Mouse (Mus musculus): ENCODE results near the gene Dlat. TPM values are rescaled to one million over a fixed set of nuclear protein-coding genes. Genes with fewer than 3 reads are reported as not detected.
A peak's percentile ranks its signal among the peaks of the same experiment; 100 is the strongest.

Gene Dlat
- polyA plus RNA-seq, 1 experiment from 2014 or later: 65.9 TPM

GRCm38 (mm10) chr9:50695153-50695552 is 35.6 kb upstream of the Dlat start:
- Histone ChIP-seq H3K4me1 (ENCODE audit: control insufficient read depth, insufficient read depth, low read length) (peaks cover 10% of the 10 kb centered on the region; the same call in 1 of the 2 replicates), H3K4me3 (ENCODE audit: low read depth, low read length) (no peak overlapping the region), H3K9ac (ENCODE audit: low read depth, low read length) (no peak overlapping the region), H3K9me3 (ENCODE audit: control insufficient read depth, low read length) (no peaks in the 10 kb centered on the region), H3K4me2 (ENCODE audit: low read depth, low read length) (no peak overlapping the region), H3K27ac (replicated peaks; ENCODE audit: low read depth, low read length) (no peak overlapping the region), H3K36me3 (ENCODE audit: control insufficient read depth, insufficient read depth, low read length) (peaks cover 12% of the 10 kb centered on the region; the same call in 1 of the 2 replicates), H3K27me3 (replicated peaks; ENCODE audit: control insufficient read depth, insufficient read depth, low read length) (peaks cover 9% of the 10 kb centered on the region; the same call in 1 of the 2 replicates)
- ATAC-seq (ENCODE audit: low read depth) (no peak), DNase-seq (ENCODE audit: low spot score) (no peak)
- 84% methylated on average over 6 of the region's 6 CpGs for WGBS

- Histone ChIP-seq H3K4me2 (ENCODE audit: low read depth, low read length) (no peak overlapping the region), H3K27me3 (replicated peaks; ENCODE audit: control insufficient read depth, insufficient read depth, low read length) (0 out of 2 replicates have a peak, but pooled peaks cover 4% of the 10 kb centered on the region), H3K4me3 (ENCODE audit: low read depth, low read length) (no peak overlapping the region), H3K9me3 (ENCODE audit: control insufficient read depth, low read length) (no peaks in the 10 kb centered on the region), H3K36me3 (ENCODE audit: control insufficient read depth, insufficient read depth, low read length) (peaks cover 20% of the 10 kb centered on the region), H3K4me1 (ENCODE audit: control insufficient read depth, insufficient read depth, low read length) (peaks cover 10% of the 10 kb centered on the region; the same call in 1 of the 2 replicates), H3K9ac (ENCODE audit: low read depth, low read length) (no peak overlapping the region), H3K27ac (replicated peaks; ENCODE audit: low read depth, low read length) (no peak overlapping the region)
- ATAC-seq (ENCODE audit: low read depth) (0 out of 2 replicates have a peak, but pooled peaks have one; percentile 37), DNase-seq (ENCODE audit: low spot score) (peak; percentile 64)
- WGBS: 27% methylated on average over 10 of the region's 10 CpGs
Measured at GRCm38 (mm10) chr9:50693631-50694030, 34.1 kb upstream of the Dlat start.

- Histone ChIP-seq H3K4me3 (ENCODE audit: low read depth, low read length) (no peak overlapping the region), H3K4me1 (ENCODE audit: control insufficient read depth, insufficient read depth, low read length) (0 out of 2 replicates have a peak, but pooled peaks cover 3% of the 10 kb centered on the region), H3K27me3 (replicated peaks; ENCODE audit: control insufficient read depth, insufficient read depth, low read length) (no peaks in the 10 kb centered on the region), H3K27ac (replicated peaks; ENCODE audit: low read depth, low read length) (no peak overlapping the region), H3K36me3 (ENCODE audit: control insufficient read depth, insufficient read depth, low read length) (peaks cover 23% of the 10 kb centered on the region), H3K9me3 (ENCODE audit: control insufficient read depth, low read length) (no peaks in the 10 kb centered on the region), H3K9ac (ENCODE audit: low read depth, low read length) (no peak overlapping the region), H3K4me2 (ENCODE audit: low read depth, low read length) (no peak overlapping the region)
- 44% methylated on average over 13 of the region's 13 CpGs for WGBS
- DNase-seq (ENCODE audit: low spot score) (no peak), ATAC-seq (ENCODE audit: low read depth) (0 out of 2 replicates have a peak, but pooled peaks have one; percentile 35)
Measured at GRCm38 (mm10) chr9:50692626-50693580, 33.3 kb upstream of the Dlat start.

- ATAC-seq (ENCODE audit: low read depth) (no peak), DNase-seq (ENCODE audit: low spot score) (no peak)
- H3K27me3 ChIP-seq (replicated peaks; ENCODE audit: control insufficient read depth, insufficient read depth, low read length): no peaks in the 10 kb centered on the region
- H3K4me3 ChIP-seq (ENCODE audit: low read depth, low read length): no peak overlapping the region
- H3K9ac ChIP-seq (ENCODE audit: low read depth, low read length): no peak overlapping the region
- no peak overlapping the region for H3K4me2 ChIP-seq (ENCODE audit: low read depth, low read length)
- H3K4me1 ChIP-seq (ENCODE audit: control insufficient read depth, insufficient read depth, low read length): no peaks in the 10 kb centered on the region
- H3K36me3 ChIP-seq (ENCODE audit: control insufficient read depth, insufficient read depth, low read length): peaks cover 53% of the 10 kb centered on the region
- no peaks in the 10 kb centered on the region for H3K9me3 ChIP-seq (ENCODE audit: control insufficient read depth, low read length)
- 81% methylated on average over 6 of the region's 6 CpGs for WGBS
- H3K27ac ChIP-seq (replicated peaks; ENCODE audit: low read depth, low read length): no peak overlapping the region
Measured at GRCm38 (mm10) chr9:50686866-50687652, 27.5 kb upstream of the Dlat start.

GRCm38 (mm10) chr9:50681727-50682126 is 22.1 kb upstream of the Dlat start:
- H3K4me1 ChIP-seq (ENCODE audit: control insufficient read depth, insufficient read depth, low read length): no peaks in the 10 kb centered on the region
- no peak overlapping the region for H3K4me2 ChIP-seq (ENCODE audit: low read depth, low read length)
- WGBS: 59% methylated on average over 7 of the region's 7 CpGs
- no peak overlapping the region for H3K9ac ChIP-seq (ENCODE audit: low read depth, low read length)
- no peaks in the 10 kb centered on the region for H3K27me3 ChIP-seq (replicated peaks; ENCODE audit: control insufficient read depth, insufficient read depth, low read length)
- H3K27ac ChIP-seq (replicated peaks; ENCODE audit: low read depth, low read length): no peak overlapping the region
- H3K4me3 ChIP-seq (ENCODE audit: low read depth, low read length): no peak overlapping the region
- H3K9me3 ChIP-seq (ENCODE audit: control insufficient read depth, low read length): no peaks in the 10 kb centered on the region
- ATAC-seq (ENCODE audit: low read depth) (no peak), DNase-seq (ENCODE audit: low spot score) (no peak)
- H3K36me3 ChIP-seq (ENCODE audit: control insufficient read depth, insufficient read depth, low read length): peaks cover 65% of the 10 kb centered on the region

- Histone ChIP-seq H3K27me3 (replicated peaks; ENCODE audit: control insufficient read depth, insufficient read depth, low read length) (no peaks in the 10 kb centered on the region), H3K27ac (replicated peaks; ENCODE audit: low read depth, low read length) (no peak overlapping the region), H3K4me2 (ENCODE audit: low read depth, low read length) (no peak overlapping the region), H3K4me1 (ENCODE audit: control insufficient read depth, insufficient read depth, low read length) (no peaks in the 10 kb centered on the region), H3K9ac (ENCODE audit: low read depth, low read length) (no peak overlapping the region), H3K4me3 (ENCODE audit: low read depth, low read length) (no peak overlapping the region), H3K9me3 (ENCODE audit: control insufficient read depth, low read length) (no peaks in the 10 kb centered on the region), H3K36me3 (ENCODE audit: control insufficient read depth, insufficient read depth, low read length) (peaks cover 60% of the 10 kb centered on the region)
- DNase-seq (ENCODE audit: low spot score) (no peak), ATAC-seq (ENCODE audit: low read depth) (no peak)
- 84% methylated on average over 1 of the region's 1 CpGs for WGBS
Measured at GRCm38 (mm10) chr9:50679406-50679805, 19.8 kb upstream of the Dlat start.

- Histone ChIP-seq H3K27ac (replicated peaks; ENCODE audit: low read depth, low read length) (no peak overlapping the region), H3K27me3 (replicated peaks; ENCODE audit: control insufficient read depth, insufficient read depth, low read length) (no peaks in the 10 kb centered on the region), H3K36me3 (ENCODE audit: control insufficient read depth, insufficient read depth, low read length) (peaks cover 19% of the 10 kb centered on the region), H3K4me2 (ENCODE audit: low read depth, low read length) (no peak overlapping the region), H3K9ac (ENCODE audit: low read depth, low read length) (no peak overlapping the region), H3K9me3 (ENCODE audit: control insufficient read depth, low read length) (no peaks in the 10 kb centered on the region), H3K4me3 (ENCODE audit: low read depth, low read length) (no peak overlapping the region), H3K4me1 (ENCODE audit: control insufficient read depth, insufficient read depth, low read length) (no peaks in the 10 kb centered on the region)
- ATAC-seq (ENCODE audit: low read depth) (no peak), DNase-seq (ENCODE audit: low spot score) (no peak)
- 26% methylated on average over 1 of the region's 1 CpGs for WGBS
Measured at GRCm38 (mm10) chr9:50674771-50675170, 15.2 kb upstream of the Dlat start.

- Histone ChIP-seq H3K4me3 (ENCODE audit: low read depth, low read length) (no peak overlapping the region), H3K9me3 (ENCODE audit: control insufficient read depth, low read length) (no peaks in the 10 kb centered on the region), H3K27me3 (replicated peaks; ENCODE audit: control insufficient read depth, insufficient read depth, low read length) (no peaks in the 10 kb centered on the region), H3K4me2 (ENCODE audit: low read depth, low read length) (no peak overlapping the region), H3K27ac (replicated peaks; ENCODE audit: low read depth, low read length) (no peak overlapping the region), H3K4me1 (ENCODE audit: control insufficient read depth, insufficient read depth, low read length) (no peaks in the 10 kb centered on the region), H3K9ac (ENCODE audit: low read depth, low read length) (no peak overlapping the region), H3K36me3 (ENCODE audit: control insufficient read depth, insufficient read depth, low read length) (peaks cover 24% of the 10 kb centered on the region)
- ATAC-seq (ENCODE audit: low read depth) (peak; percentile 71; the same call in 1 of the 2 replicates), DNase-seq (ENCODE audit: low spot score) (peak; percentile 53)
- WGBS: 28% methylated on average over 5 of the region's 5 CpGs
Measured at GRCm38 (mm10) chr9:50670690-50671089, 11.1 kb upstream of the Dlat start.
